Mouse (Mus musculus) CD4-positive naive resting alpha-beta T cell, adult 76 days (primary cell): ENCODE measurements around the gene Tas2r107. TPM values are rescaled to one million over a fixed set of nuclear protein-coding genes. Genes with fewer than 3 reads are reported as not detected.

Experiments
- total RNA-seq: library from RNA; stranded (reverse); gene quantifications from one replicate; pipeline ENCODE4 v1.2.4, GENCODE M21; 2023

The Tas2r107 gene
- total RNA-seq, result not detected

DNA sequence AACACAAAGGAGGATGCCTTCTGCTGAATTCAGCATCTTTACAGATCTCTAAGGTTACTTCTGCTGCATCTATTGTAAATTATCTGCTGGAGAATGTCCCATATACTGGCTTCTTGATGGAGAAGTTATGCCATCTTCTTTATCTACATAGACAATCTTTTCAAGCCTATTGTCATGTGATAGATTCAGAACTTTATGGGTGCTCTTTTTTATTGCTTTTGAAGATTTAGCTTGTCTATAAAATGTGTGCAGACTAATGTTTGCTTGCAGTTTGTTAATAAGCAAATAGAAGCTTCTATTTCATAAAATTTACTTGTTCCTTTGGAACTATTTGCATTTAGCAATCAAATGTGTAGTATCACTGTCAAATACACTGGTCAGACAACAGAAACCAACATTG lies at the start of gene Tas2r107:
Tas2r107 (minus strand) TSS at position 101 of the 400 bp plus-strand sequence.

DNA sequence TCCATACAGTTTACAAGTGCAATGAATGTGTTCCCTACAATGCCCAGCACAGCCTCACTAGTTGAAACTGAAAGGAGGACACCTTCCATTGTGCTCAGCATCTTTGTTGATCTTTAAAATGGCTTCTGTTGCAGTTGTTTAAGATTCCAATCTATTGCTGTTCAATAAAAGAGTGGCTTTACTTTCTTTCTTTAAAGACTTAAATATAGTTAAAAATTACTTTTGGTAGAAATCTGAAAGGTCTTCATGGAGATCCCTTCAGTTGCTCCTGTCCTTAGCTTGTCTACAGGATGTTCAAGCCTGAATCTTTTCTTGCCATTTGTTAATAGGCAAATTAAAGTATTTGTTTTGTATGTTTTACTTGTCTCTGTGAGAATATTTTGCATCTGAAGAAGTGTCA lies 30.0 kb upstream of the Tas2r107 start, which contains the start of gene Tas2r114:
Tas2r114 (minus strand) TSS at position 101 of the 400 bp plus-strand sequence.

DNA sequence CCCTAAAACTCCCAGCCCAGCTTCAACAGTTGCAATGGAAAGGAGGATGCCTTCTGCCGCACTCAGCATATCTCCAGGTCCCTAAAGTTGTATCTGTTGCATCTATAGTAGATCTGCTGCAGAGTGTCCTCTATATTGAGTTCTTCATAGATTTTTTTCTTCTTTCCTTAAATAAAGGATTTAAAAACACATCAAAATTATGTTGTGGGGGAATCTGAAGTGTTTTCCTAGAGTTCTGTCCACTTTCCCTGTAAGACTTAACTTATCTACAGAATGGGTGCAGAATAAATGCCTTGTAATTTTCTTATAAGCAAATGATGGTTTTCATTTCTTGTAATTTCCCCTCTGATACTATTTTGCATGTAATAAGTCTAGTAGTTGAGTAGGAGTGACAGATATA lies 27.4 kb upstream of the Tas2r107 start, which contains the start of gene Tas2r105:
Tas2r105 (minus strand) TSS at position 101 of the 400 bp plus-strand sequence.

DNA sequence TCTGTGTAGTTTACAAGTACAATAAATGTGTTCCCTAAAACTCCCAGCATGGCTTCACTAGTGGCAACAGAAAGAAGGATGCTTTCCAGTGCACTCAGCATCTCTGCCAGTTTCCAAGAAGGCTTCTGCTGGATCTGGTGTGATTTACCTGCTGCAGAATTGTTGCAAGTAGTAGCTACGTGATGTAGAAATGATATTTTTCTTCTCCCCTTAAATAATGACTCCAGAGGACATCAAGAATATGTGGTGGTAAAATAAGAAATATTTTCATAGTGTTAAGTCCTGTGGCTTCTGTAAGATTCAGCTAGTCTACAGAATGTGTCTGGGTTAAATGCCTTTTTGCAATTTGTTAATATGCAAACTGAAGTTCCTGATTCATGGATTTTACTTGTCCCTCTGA lies 25.7 kb upstream of the Tas2r107 start, which contains the start of gene Tas2r104:
Tas2r104 (minus strand) TSS at position 101 of the 400 bp plus-strand sequence.

DNA sequence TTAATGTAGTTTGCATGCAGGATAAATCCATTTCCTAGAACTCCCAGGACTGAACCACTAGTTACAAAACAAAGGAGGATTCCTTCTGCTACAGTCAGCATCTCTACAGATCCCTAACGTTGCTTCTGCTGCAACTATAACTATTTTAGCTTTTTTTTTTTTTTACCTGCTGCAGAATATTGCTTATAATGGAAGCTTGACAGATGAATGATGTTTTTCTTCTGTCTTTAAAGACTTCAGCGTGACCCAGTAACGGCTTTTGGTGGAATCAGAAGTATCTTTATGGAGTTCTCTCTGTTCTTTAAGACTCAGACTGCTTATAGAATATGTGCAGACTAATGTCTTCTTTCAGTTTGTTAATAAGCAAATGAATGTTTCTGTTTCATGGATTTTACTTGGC lies 18.8 kb upstream of the Tas2r107 start, which contains the start of gene Tas2r106:
Tas2r106 (minus strand) TSS at position 101 of the 400 bp plus-strand sequence.

DNA sequence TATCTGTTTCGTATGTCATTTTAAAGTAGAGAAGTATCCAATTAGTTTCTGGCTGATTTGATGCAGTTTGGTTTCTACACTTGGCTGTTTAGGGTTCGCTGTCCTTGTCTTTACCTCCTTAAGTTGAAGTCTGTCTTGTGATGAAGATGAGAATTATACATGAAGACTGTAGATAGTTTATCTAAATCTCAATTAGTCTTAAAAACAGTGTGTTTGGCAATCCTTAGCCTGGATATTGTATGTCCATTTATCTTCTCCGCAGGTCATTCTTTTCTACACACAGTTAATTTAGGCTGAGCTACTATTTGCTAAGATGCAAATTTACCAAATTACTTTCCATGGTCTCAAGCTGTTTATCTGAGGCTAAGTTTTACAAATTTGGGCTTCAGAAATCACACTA lies 29.1 kb downstream of the Tas2r107 start, which contains the start of gene Tas2r130:
Tas2r130 (minus strand) TSS at position 101 of the 400 bp plus-strand sequence.

Other genes with a start within 250 kb of the Tas2r107 start
- gene 5430401F13Rik, start 173.7 kb downstream of the Tas2r107 start, total RNA-seq, result not detected
- gene Gm6619, start 173.7 kb downstream of the Tas2r107 start, total RNA-seq, result not detected
- not detected for gene Tas2r130, start 29.2 kb downstream of the Tas2r107 start, total RNA-seq
- gene Tas2r106, start 18.7 kb upstream of the Tas2r107 start, total RNA-seq, result not detected
- gene Tas2r104, start 25.6 kb upstream of the Tas2r107 start, total RNA-seq, result not detected
- not detected for gene Tas2r105, start 27.3 kb upstream of the Tas2r107 start, total RNA-seq
- gene Tas2r114, start 29.9 kb upstream of the Tas2r107 start, total RNA-seq, result not detected